Mouse (Mus musculus): ENCODE results near the gene Zdhhc14. TPM values are rescaled to one million over a fixed set of nuclear protein-coding genes. Genes with fewer than 3 reads are reported as not detected.
A peak's percentile ranks its signal among the peaks of the same experiment; 100 is the strongest.

Gene Zdhhc14
- total RNA-seq, 2 experiments from 2014 or later = 46.3 to 57.8 TPM

DNA sequence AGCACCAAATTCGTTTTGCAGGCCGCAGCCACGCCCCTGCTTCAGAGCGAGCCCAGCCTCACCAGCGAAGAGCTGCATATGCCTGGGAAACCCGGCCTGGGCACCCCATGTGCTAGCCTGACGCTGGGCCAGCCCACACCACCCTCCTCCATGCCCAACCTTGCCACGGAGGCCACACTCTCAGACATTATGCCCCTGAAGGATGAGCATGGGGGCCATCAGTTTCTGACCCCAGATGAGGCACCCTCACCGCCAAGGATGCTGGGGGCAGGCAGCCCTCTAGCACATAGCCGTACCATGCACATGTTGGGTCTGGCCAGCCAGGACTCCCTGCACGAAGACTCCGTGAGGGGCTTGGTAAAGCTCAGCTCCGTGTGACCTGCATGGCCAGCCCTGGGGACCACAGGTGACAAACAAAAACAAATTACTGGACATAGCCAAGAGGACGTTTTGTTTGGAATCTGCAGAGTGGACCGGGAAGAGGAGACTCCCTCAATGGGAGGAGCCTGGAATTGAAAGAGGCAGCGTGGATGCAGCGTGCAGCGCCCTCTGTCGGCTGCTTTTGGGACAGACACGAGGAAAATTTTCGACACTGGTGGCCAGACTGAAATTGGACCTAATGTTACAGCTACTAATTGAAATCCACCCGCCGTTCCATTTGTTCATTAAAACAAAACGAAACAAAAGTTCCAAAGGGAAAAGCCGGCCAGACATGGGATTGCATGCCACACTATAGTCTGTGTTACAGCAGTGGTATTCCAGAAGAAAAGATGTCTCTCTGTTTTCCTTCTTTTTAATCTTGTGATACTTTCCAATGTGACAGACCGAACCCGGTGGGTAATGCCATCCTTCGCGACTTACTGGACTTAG lies 260.6 kb downstream of the Zdhhc14 start:
- peak; percentile 30; the same call in 1 of the 2 replicates for ATAC-seq (replicated peaks; ENCODE audit: low FRiP score, poor library complexity, severe bottlenecking)

DNA sequence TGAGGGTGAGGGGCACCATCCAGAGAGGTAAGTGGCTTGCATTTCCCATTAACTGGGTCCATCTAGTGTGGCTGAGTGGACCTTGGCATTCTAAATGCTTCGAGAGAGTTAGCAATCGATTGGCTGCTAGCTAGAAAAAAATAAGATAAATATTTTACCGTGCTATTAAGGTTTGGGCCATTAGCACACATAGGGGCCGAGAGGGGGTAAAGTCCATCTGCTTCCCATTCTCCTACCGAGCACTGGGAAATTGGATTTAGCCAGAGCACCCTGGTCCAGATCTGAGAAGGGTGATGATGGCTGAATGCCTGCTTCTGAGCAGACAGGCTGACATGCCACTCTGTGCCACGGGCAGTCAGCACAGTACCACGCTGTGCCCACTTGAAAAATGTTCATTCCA lies 263.1 kb downstream of the Zdhhc14 start:
- ATAC-seq (replicated peaks; ENCODE audit: low FRiP score, poor library complexity, severe bottlenecking) = no peak

DNA sequence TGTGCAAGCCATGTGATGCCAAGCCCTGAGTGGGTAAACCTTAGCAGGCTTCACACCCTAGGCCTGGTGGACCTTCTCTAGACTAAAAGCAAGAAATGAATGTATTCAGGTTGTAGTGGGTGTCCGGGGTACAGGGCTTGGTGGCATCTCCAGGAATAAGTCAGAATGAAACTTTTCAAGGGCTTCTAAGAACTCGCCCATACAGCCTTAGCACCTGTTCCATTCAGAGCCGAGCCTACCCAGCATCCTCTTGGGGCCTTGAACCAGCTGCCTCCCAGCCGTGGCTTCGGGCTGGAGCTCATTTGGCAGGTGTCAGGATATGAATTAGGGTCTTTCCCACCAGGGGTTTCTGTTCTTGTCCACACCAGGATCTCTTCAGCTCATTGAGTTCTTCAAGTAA lies 263.7 kb downstream of the Zdhhc14 start:
- ATAC-seq (replicated peaks; ENCODE audit: low FRiP score, poor library complexity, severe bottlenecking) = no peak

DNA sequence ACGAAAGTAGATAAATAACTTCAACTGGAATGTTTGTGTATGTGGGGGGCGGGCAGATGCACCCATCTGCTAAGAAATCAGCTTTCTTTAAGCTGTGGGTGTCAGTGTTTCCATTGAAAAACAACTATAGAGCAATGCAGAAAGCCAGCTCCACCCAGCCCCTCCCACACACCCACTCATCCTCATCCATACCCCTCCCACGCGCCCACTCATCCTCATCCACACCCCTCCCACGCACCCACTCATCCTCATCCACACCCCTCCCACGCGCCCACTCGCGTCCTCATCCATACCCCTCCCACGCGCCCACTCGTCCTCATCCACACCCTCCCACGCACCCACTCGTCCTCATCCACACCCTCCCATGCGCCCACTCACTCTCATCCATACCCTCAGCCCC lies 264.5 kb downstream of the Zdhhc14 start:
- ATAC-seq (replicated peaks; ENCODE audit: low FRiP score, poor library complexity, severe bottlenecking) = no peak

DNA sequence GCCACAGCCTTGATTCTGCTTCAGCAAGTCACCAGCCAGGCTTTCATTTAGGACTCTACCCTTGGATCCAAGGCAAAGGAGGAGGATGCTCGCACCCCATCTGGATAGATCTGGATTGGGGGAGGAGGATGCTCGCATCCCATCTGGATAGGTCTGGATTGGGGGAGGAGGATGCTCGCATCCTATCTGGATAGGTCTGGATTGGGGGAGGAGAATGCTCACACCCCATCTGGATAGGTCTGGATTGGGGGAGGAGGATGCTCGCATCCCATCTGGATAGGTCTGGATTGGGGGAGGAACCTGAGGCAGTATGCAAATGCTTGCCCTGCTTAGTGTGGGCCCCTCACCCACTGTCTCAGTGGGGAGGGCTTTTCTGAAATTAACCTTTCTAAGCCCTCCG lies 271.4 kb downstream of the Zdhhc14 start:
- no peak for ATAC-seq (replicated peaks; ENCODE audit: low FRiP score, poor library complexity, severe bottlenecking)

DNA sequence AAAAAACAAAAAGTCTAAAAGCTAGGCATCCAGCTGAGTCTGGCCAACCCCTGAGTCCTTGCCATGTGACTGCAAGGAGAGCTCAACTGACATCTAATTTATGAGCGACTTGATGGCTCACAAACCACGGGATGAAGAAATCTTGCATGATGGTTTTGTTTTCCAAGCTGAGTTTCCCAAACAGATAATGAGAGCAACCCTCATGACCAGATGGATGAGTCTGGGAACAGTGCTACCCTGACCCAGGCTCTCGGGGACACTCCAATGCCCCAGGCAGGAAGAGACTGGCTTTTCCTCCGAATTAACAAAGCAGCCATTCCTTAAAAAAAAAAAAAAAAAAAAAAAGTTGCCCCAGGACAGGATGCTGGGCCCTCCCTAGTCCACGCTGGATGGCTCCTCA lies 271.9 kb downstream of the Zdhhc14 start:
- ATAC-seq (replicated peaks; ENCODE audit: low FRiP score, poor library complexity, severe bottlenecking) = no peak

DNA sequence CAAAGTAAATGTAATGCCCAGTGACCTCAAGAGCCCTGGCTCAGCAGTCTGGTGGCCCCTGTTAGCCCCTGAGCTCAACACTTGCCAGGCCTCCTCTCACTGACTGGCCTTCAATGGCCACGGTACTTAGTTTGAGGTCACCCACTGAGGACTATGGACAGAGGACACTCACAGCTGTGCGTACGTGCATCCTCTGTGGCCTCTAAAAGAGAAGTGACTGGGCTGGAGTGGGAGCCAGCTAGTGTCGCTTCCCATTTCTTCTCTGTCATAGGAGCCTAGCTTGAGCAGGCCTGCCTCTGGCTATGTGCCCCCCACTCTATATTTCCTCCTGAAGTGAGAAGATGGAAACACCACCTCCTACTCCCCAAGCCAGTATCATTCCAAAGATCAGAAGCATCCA lies 273.4 kb downstream of the Zdhhc14 start:
- no peak for ATAC-seq (replicated peaks; ENCODE audit: low FRiP score, poor library complexity, severe bottlenecking)

DNA sequence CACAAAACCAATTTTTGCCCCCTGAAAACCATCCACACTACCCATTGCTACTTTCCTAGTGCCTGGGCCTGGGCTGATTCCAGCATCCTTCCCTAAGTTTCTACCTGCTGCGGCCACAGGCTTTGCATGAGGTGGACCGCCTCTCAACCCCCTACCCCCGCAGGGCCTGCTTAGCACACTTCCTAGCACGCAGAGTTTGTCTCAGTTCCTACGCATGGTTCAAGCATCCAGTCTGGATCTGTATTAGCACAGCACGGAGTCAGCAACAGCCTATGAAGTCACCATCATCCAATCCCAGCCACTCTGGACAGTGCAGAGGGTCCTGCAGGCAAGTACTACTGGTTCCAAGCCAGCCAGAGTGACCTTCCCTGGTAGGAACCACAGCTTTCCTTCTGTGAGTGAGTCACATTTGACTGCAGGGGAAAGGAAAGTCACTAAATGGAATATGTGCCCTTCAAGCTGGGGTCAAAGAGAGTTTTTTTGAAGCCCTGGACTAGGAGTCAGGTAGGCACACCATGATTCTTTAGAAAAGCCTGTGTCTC lies 275.9 kb downstream of the Zdhhc14 start:
- no peak for ATAC-seq (replicated peaks; ENCODE audit: low FRiP score, poor library complexity, severe bottlenecking)

DNA sequence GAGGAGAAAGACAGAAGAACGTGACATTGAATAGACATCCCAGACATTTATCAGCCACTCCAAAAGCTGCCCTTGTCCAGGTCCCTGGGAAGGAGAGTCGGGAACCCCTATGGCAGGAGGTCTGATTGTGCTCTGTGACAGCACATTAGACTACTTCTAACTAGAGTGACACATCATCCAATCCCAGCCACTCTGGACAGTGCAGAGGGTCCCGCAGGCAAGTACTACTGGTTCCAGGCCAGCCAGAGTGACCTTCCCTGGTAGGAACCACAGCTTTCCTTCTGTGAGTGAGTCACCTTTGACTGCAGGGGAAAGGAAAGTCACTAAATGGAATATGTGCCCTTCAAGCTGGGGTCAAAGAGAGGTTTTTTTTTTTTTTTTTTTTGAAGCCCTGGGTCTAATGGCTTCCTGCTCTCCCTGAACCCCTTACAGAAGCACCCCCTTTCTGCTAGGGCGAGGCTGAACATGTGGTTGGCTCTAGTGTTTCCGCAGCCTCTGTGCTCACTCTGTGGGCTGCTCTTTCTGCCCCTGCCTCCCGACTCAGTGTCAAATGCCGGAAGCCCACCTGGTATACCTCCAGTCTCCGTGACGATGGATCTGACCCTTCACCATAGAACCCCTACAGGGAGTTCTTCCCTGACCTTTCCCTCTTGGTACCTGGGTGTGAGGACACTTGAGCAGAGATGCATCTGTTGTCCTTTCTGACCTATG lies 276.6 kb downstream of the Zdhhc14 start:
- no peak for ATAC-seq (replicated peaks; ENCODE audit: low FRiP score, poor library complexity, severe bottlenecking)

DNA sequence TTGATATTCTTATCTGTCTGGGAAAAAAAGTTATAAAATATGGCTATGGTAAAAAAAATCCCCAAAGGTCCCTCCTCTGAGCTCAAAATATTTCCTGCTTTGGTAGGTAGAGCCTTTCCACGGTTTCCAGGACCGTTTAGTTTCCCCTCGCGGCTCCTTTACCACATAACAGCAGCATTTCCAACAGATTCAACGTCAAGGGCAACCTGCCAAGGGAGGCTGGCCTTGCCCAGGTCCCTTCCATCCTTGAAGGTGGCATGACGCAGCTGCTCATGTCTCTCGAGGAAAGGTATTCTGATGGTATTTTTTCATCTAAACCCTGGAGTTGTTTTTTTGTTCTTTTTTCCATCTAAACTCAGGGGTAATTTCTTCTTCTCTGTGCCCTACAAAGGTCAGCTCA lies 277.4 kb downstream of the Zdhhc14 start:
- no peak for ATAC-seq (replicated peaks; ENCODE audit: low FRiP score, poor library complexity, severe bottlenecking)

DNA sequence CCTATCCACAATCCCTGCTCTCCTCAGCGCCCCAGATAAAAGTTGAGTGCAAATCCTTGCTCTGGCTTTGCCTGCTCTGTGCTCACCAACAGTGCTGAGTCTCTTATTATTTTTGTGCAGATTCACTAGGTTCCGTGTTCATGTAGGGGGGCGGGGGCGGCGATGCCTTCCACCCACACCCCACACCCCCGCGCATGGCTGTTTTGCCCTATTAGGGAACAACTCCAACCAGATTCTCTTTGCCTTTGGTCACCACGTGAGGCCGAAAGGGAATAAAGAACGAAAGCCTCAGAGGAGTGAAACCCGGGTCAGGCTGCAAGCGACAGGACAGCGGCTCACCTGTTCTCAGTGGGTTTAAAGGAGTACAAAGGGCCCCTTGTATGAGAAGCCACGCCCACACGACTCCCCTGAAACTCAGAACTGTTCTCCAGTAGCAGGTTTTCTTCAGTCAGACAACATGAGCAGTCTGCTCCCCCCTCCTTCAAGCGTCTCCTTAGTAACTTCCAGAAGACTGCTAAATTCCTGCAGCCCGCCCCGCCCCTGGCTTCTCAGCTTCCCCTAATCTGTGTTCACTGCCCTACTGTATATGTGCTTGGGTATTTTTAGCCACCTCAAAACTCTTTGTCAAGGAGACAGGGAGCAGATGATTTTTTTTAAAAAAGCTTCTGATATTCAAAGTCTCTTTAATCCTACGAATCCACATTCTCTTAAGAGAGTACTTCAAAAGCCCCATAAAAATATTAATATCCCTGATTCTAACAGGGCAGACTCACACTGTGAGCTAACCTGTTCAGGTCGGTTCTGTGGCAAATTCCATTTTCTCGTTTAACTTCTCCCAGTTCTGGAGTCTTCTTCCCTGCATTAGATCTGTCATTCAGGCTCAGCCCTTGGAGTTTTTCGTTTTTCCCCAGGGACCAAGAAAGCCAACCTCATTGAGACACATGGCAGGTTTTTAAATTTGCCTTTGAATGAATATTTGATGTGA lies 278.2 kb downstream of the Zdhhc14 start:
- ATAC-seq (replicated peaks; ENCODE audit: low FRiP score, poor library complexity, severe bottlenecking) = no peak

DNA sequence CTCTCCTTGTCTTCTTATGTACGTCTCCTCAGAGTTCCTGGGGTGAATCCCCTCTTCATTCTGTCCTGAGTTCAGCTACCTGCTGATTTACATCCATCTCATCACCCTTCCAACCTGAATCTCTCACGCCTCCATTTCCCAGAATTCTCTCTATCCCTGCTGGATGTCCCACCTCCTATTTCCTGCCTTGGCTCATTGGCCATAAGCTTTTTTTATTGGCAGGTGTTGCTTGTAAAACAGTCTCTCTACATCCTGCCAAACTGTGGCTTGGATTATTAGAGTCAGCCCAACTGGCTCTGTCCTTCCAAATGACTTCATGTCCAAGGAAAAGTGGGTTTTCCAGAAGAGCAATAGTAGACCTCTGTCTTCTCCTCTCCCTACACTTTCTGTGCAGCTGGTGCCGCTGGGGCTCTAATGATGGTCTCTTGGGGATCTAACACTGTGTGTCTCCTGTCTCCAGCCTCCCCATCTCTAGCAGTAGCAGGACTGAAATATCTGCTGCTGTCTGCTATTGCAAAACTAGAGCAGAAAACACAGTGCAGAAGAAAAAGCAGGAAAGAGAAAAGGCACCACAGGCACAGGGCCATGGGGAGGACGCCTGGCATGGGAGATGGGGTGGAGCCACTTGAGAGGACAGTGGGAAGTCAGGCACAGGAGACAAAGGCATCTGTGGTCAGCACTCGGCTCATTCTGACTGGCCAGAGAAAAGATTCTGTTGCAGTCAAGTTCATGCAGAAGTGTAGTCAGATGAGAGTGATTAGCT lies 288.0 kb downstream of the Zdhhc14 start:
- no peak for ATAC-seq (replicated peaks; ENCODE audit: low FRiP score, poor library complexity, severe bottlenecking)

DNA sequence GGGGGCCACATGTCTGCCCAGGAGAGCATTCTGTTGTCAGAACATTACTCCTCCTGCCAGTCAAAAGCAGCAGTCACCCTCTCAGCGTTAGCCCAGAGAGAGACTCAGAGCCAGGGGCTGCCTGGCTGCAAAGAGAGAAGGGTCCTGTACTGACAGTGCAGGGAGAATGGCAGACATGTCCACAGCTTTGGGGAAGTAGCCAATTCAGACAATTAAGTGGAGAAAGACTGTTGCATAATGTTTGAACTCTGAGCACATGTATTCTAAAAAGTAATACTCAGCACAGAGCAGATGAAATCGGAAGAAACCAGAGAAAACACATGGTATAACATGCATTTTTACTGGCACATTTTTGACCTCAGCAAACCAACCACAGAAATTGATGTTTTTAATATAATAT lies 292.9 kb downstream of the Zdhhc14 start:
- no peak for ATAC-seq (replicated peaks; ENCODE audit: low FRiP score, poor library complexity, severe bottlenecking)

DNA sequence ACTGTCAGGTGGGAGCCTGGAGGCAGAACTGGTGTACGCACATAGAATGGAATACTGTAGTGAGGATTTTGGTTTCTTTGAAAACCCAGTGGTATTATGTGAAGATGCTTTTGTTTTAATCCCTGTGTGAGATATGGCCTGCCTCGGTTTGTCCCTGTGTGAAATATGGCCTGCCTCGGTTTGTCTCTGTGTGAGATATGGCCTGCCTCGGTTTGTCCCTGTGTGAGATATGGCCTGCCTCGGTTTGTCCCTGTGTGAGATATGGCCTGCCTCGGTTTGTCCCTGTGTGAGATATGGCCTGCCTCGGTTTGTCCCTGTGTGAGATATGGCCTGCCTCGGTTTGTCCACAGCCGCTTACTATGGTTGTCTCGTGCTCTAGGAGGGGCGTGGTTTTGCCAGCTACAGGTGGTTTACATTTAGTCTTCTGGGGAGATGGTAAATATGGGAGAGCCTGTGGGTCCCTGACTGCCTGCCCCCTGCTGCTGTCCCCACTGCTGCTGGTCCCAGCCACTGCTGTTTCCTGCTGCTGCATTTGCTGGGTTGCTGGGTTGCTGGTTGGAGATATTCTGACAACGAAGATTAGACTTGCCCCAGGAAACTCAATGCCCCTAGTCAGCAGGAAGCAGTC lies 299.9 kb downstream of the Zdhhc14 start:
- no peak for ATAC-seq (replicated peaks; ENCODE audit: low FRiP score, poor library complexity, severe bottlenecking)

DNA sequence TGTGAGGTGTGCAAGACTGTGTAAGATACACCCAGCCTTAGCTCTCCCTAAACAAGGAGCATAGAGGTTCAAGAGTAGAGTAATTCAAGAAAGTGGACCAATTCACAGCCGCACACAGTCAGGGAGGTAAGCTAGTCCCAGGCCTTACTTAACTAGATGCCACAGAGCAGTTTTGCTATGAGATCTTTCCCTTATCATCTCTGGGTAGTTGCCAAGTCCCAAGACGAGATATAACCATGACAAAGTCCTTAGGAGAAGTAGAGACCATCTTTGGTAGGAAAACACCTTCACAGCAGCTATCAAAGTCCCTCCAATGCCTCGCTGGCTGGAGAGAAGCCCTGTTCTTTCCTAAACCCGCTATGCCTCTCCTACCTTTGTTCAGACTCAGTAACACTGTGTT lies 301.2 kb downstream of the Zdhhc14 start:
- no peak for ATAC-seq (replicated peaks; ENCODE audit: low FRiP score, poor library complexity, severe bottlenecking)

DNA sequence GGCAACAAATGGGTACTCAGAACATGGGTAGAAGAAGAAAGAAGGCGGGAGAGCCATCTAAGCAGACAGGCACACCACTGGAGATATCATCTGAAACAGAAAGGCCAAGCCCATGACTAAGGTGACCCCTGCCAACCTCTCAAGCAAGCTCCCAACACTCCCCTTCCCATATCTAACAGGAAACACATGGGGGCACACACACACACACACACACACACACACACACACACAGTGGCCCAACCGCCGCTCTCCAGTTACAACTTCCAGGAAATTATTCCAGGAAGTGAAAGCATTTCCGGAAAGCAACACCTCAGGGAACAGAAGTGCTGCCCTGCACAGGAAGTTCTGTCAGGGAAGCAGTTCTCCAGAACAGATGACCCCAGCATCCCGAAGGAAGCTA lies 301.9 kb downstream of the Zdhhc14 start:
- no peak for ATAC-seq (replicated peaks; ENCODE audit: low FRiP score, poor library complexity, severe bottlenecking)

DNA sequence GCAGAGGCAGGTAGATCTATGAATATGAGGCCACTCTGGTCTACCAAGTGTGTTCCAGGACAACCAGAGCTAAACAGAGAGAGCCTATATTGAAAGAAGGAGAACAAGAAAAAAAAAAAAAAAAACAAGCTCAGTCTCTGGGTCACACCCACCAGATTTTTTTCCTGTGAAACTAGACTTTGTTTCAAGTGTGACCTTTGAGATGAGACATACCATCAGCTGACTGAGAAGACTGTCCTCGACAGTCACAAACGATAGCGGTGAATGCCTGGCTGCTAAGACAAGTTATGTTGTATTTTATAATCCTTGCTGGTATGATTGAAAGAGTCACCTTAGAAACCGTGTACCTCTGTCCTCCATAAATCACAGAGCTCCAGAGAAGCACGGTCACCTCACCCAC lies 303.0 kb downstream of the Zdhhc14 start:
- no peak for ATAC-seq (replicated peaks; ENCODE audit: low FRiP score, poor library complexity, severe bottlenecking)

DNA sequence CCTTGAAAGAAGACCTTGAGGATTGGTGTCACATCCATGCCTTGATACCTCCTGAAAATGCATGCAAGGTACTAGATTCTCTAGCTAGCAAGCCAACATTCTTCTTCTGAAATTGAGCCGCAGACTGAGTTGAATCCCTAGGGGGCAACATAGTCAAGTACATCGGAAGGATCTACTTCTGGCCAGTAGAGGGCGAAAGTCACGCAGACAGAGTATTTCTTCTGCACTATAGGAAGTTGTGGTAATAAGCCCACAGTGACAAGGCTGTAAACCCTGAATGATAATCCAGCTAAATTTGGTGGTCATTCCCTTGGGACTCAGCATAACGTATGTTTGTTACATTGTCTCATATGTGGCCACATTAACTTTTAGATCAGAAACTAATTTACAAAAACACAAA lies 303.5 kb downstream of the Zdhhc14 start:
- ATAC-seq (replicated peaks; ENCODE audit: low FRiP score, poor library complexity, severe bottlenecking) = no peak

Data from erythroid progenitor cell, adult 5-6 weeks (primary cell).